Mouse (Mus musculus): Measurements from ENCODE around the gene Ube2a. TPM values are rescaled to one million over a fixed set of nuclear protein-coding genes. Genes with fewer than 3 reads are reported as not detected.

Gene Ube2a
- 133 TPM in 2 replicates for polyA plus RNA-seq (2016; fragmentation: Nextera tagmentation; extraction: Ambion mirVana)

- peak within 1 kb of the TSS; percentile 90 for H3K27ac ChIP-seq
- H3K4me3 ChIP-seq: peak within 1 kb of the TSS; percentile 73
- 0 out of 2 replicates have a peak, but pooled peaks cover 3% of the 10 kb centered on the region for H3K36me3 ChIP-seq
- no peak for DNase-seq (ENCODE audit: low spot score)
- WGBS: 24% methylated on average over 8 of the region's 8 CpGs
- no peaks in the 10 kb centered on the region for H3K27me3 ChIP-seq (ENCODE audit: insufficient read depth, poor library complexity, severe bottlenecking)
- H3K9me3 ChIP-seq: peaks cover 7% of the 10 kb centered on the region; the same call in 1 of the 2 replicates
- H3K4me1 ChIP-seq (replicated peaks): peaks cover 7% of the 10 kb centered on the region
Observed at GRCm38 (mm10) chrX:36873765-36874164, at the start of gene Ube2a, which contains the start of gene C330007P06Rik. Gene Ube2a, plus strand, starts transcription at chrX:36873900. Gene C330007P06Rik, minus strand, starts transcription at chrX:36874111.

- Histone ChIP-seq H3K27me3 (ENCODE audit: insufficient read depth, poor library complexity, severe bottlenecking) (no peaks in the 10 kb centered on the region), H3K4me1 (replicated peaks) (no peaks in the 10 kb centered on the region; the same call in 1 of the 2 replicates), H3K36me3 (no peaks in the 10 kb centered on the region), H3K4me3 (no peak overlapping the region), H3K27ac (no peak overlapping the region), H3K9me3 (no peaks in the 10 kb centered on the region)
- 88% methylated on average over 10 of the region's 10 CpGs for WGBS
- DNase-seq (ENCODE audit: low spot score): no peak
Observed at GRCm38 (mm10) chrX:36823932-36824711, 49.6 kb upstream of the Ube2a start.

- Histone ChIP-seq H3K27ac (no peak overlapping the region), H3K27me3 (ENCODE audit: insufficient read depth, poor library complexity, severe bottlenecking) (no peaks in the 10 kb centered on the region), H3K36me3 (no peaks in the 10 kb centered on the region), H3K4me3 (no peak overlapping the region), H3K9me3 (no peaks in the 10 kb centered on the region), H3K4me1 (replicated peaks) (no peaks in the 10 kb centered on the region)
- no peak for DNase-seq (ENCODE audit: low spot score)
- 67% methylated on average over 2 of the region's 2 CpGs for WGBS
Observed at GRCm38 (mm10) chrX:36825032-36825431, 48.7 kb upstream of the Ube2a start.

- Histone ChIP-seq H3K27me3 (ENCODE audit: insufficient read depth, poor library complexity, severe bottlenecking) (no peaks in the 10 kb centered on the region), H3K36me3 (no peaks in the 10 kb centered on the region), H3K9me3 (no peaks in the 10 kb centered on the region), H3K4me1 (replicated peaks) (no peaks in the 10 kb centered on the region), H3K27ac (no peak overlapping the region), H3K4me3 (no peak overlapping the region)
- DNase-seq (ENCODE audit: low spot score): no peak
- WGBS: 88% methylated on average over 5 of the region's 5 CpGs
Observed at GRCm38 (mm10) chrX:36826873-36827272, 46.8 kb upstream of the Ube2a start.

- Histone ChIP-seq H3K27ac (no peak overlapping the region), H3K9me3 (no peaks in the 10 kb centered on the region), H3K4me3 (no peak overlapping the region), H3K4me1 (replicated peaks) (peaks cover 8% of the 10 kb centered on the region; the same call in 1 of the 2 replicates), H3K27me3 (ENCODE audit: insufficient read depth, poor library complexity, severe bottlenecking) (no peaks in the 10 kb centered on the region), H3K36me3 (no peaks in the 10 kb centered on the region)
- DNase-seq (ENCODE audit: low spot score): no peak
- 43% methylated on average over 5 of the region's 5 CpGs for WGBS
Observed at GRCm38 (mm10) chrX:36830271-36830670, 43.4 kb upstream of the Ube2a start.

- Histone ChIP-seq H3K27me3 (ENCODE audit: insufficient read depth, poor library complexity, severe bottlenecking) (no peaks in the 10 kb centered on the region), H3K27ac (no peak overlapping the region), H3K4me1 (replicated peaks) (peaks cover 8% of the 10 kb centered on the region; the same call in 1 of the 2 replicates), H3K36me3 (no peaks in the 10 kb centered on the region), H3K4me3 (no peak overlapping the region), H3K9me3 (no peaks in the 10 kb centered on the region)
- 73% methylated on average over 4 of the region's 4 CpGs for WGBS
- DNase-seq (ENCODE audit: low spot score): no peak
Observed at GRCm38 (mm10) chrX:36831632-36832031, 42.1 kb upstream of the Ube2a start.

- H3K27me3 ChIP-seq (ENCODE audit: insufficient read depth, poor library complexity, severe bottlenecking): no peaks in the 10 kb centered on the region
- whole genome bisulfite sequencing: 18% methylated on average over 19 of the region's 19 CpGs
- peaks cover 8% of the 10 kb centered on the region; the same call in 1 of the 2 replicates for H3K4me1 ChIP-seq (replicated peaks)
- H3K27ac ChIP-seq: peak overlapping the region; percentile 72
- no peaks in the 10 kb centered on the region for H3K36me3 ChIP-seq
- H3K9me3 ChIP-seq: no peaks in the 10 kb centered on the region
- DNase-seq (ENCODE audit: low spot score): peak; percentile 78
- peak overlapping the region; percentile 40 for H3K4me3 ChIP-seq
Observed at GRCm38 (mm10) chrX:36833397-36834084, 40.2 kb upstream of the Ube2a start.

GRCm38 (mm10) chrX:36837069-36837676 is 36.5 kb upstream of the Ube2a start:
- peaks cover 8% of the 10 kb centered on the region; the same call in 1 of the 2 replicates for H3K4me1 ChIP-seq (replicated peaks)
- H3K4me3 ChIP-seq: no peak overlapping the region
- H3K36me3 ChIP-seq: peaks cover 3% of the 10 kb centered on the region; the same call in 1 of the 2 replicates
- 75% methylated on average over 6 of the region's 6 CpGs for WGBS
- H3K27ac ChIP-seq: no peak overlapping the region
- no peak for DNase-seq (ENCODE audit: low spot score)
- H3K9me3 ChIP-seq: no peaks in the 10 kb centered on the region
- H3K27me3 ChIP-seq (ENCODE audit: insufficient read depth, poor library complexity, severe bottlenecking): no peaks in the 10 kb centered on the region

- no peak overlapping the region for H3K27ac ChIP-seq
- H3K9me3 ChIP-seq: no peaks in the 10 kb centered on the region
- H3K36me3 ChIP-seq: peaks cover 3% of the 10 kb centered on the region; the same call in 1 of the 2 replicates
- H3K4me3 ChIP-seq: no peak overlapping the region
- H3K4me1 ChIP-seq (replicated peaks): 0 out of 2 replicates have a peak, but pooled peaks cover under 1% of the 10 kb centered on the region
- H3K27me3 ChIP-seq (ENCODE audit: insufficient read depth, poor library complexity, severe bottlenecking): no peaks in the 10 kb centered on the region
- 91% methylated on average over 7 of the region's 7 CpGs for WGBS
- no peak for DNase-seq (ENCODE audit: low spot score)
Observed at GRCm38 (mm10) chrX:36839391-36839790, 34.3 kb upstream of the Ube2a start.

GRCm38 (mm10) chrX:36841698-36842097 is 32.0 kb upstream of the Ube2a start:
- no peaks in the 10 kb centered on the region for H3K4me1 ChIP-seq (replicated peaks)
- 89% methylated on average over 6 of the region's 6 CpGs for WGBS
- DNase-seq (ENCODE audit: low spot score): no peak
- H3K36me3 ChIP-seq: peaks cover 3% of the 10 kb centered on the region; the same call in 1 of the 2 replicates
- H3K27me3 ChIP-seq (ENCODE audit: insufficient read depth, poor library complexity, severe bottlenecking): no peaks in the 10 kb centered on the region
- H3K9me3 ChIP-seq: no peaks in the 10 kb centered on the region
- H3K27ac ChIP-seq: no peak overlapping the region
- H3K4me3 ChIP-seq: no peak overlapping the region

- H3K27me3 ChIP-seq (ENCODE audit: insufficient read depth, poor library complexity, severe bottlenecking): no peaks in the 10 kb centered on the region
- no peak overlapping the region for H3K27ac ChIP-seq
- H3K36me3 ChIP-seq: peaks cover 10% of the 10 kb centered on the region
- DNase-seq (ENCODE audit: low spot score): no peak
- no peaks in the 10 kb centered on the region for H3K4me1 ChIP-seq (replicated peaks)
- no peak overlapping the region for H3K4me3 ChIP-seq
- no peaks in the 10 kb centered on the region for H3K9me3 ChIP-seq
- WGBS: 76% methylated on average over 4 of the region's 4 CpGs
Observed at GRCm38 (mm10) chrX:36843346-36843990, 30.2 kb upstream of the Ube2a start.

- Histone ChIP-seq H3K4me1 (replicated peaks) (no peaks in the 10 kb centered on the region), H3K9me3 (no peaks in the 10 kb centered on the region), H3K27me3 (ENCODE audit: insufficient read depth, poor library complexity, severe bottlenecking) (no peaks in the 10 kb centered on the region), H3K4me3 (no peak overlapping the region), H3K27ac (no peak overlapping the region), H3K36me3 (peaks cover 12% of the 10 kb centered on the region; the same call in 1 of the 2 replicates)
- 91% methylated on average over 1 of the region's 1 CpGs for WGBS
- DNase-seq (ENCODE audit: low spot score): no peak
Observed at GRCm38 (mm10) chrX:36847152-36847551, 26.5 kb upstream of the Ube2a start.

Data from hindbrain, embryonic 10.5 days (tissue).